Mouse (Mus musculus) kidney, adult 2 months (tissue): ENCODE data around the gene Ttc28.

ENCODE experiments used
- CTCF ChIP-seq: fragments of 200-500 bp; conservative IDR thresholded peaks from 2 replicates; pipeline ENCODE4 v1.5.1; 2011; ENCODE audit warnings: low read depth, mild to moderate bottlenecking, control low read depth, low read length, moderate library complexity, mixed read lengths; ENCODE audit not compliant: insufficient read depth, insufficient read length
- POLR2A ChIP-seq: fragments of 200-500 bp; IDR thresholded peaks from one replicate; pipeline ENCODE4 v1.6.1; 2011; ENCODE audit warnings: low read depth, low read length, control low read depth

- no peak for TF ChIP-seq CTCF
- no peak for TF ChIP-seq POLR2A
Observed at GRCm38 (mm10) chr5:111298706-111299105, 419.1 kb downstream of the Ttc28 start.
